Mouse (Mus musculus) right cerebral cortex, postnatal 25 days (tissue): ENCODE data around the gene Tmem19.
A peak's percentile ranks its signal among the peaks of the same experiment; 100 is the strongest.
"Not testable (repeated sequence)": the region's sequence is repeated elsewhere in the genome, so short reads cannot be mapped to it uniquely, and the experiment has no call there.

Experiments used
- DNase-seq: peaks from one replicate; pipeline ENCODE4 v3.0.0; 2022

Gene Tmem19

GRCm38 (mm10) chr10:115348131-115348530 is 14.2 kb downstream of the Tmem19 start:
- no peak for DNase-seq

- DNase-seq, result no peak
Measured at GRCm38 (mm10) chr10:115346444-115346843, 15.9 kb downstream of the Tmem19 start.

GRCm38 (mm10) chr10:115342771-115343425 is 19.4 kb downstream of the Tmem19 start:
- no peak for DNase-seq

GRCm38 (mm10) chr10:115339820-115340328 is 22.4 kb downstream of the Tmem19 start:
- no peak for DNase-seq

- DNase-seq, result no peak
Measured at GRCm38 (mm10) chr10:115336901-115337300, 25.4 kb downstream of the Tmem19 start.

- DNase-seq, result no peak
Measured at GRCm38 (mm10) chr10:115333528-115333927, 28.8 kb downstream of the Tmem19 start.

GRCm38 (mm10) chr10:115332997-115333396 is 29.3 kb downstream of the Tmem19 start:
- no peak for DNase-seq

GRCm38 (mm10) chr10:115332420-115332952 is 29.8 kb downstream of the Tmem19 start:
- no peak for DNase-seq

- DNase-seq, result no peak
Measured at GRCm38 (mm10) chr10:115329010-115329530, 33.2 kb downstream of the Tmem19 start.

- no peak for DNase-seq
Measured at GRCm38 (mm10) chr10:115328514-115328913, 33.8 kb downstream of the Tmem19 start.

GRCm38 (mm10) chr10:115323295-115323694 is 39.0 kb downstream of the Tmem19 start:
- peak; percentile 55 for DNase-seq

- no peak for DNase-seq
Measured at GRCm38 (mm10) chr10:115321317-115322035, 40.8 kb downstream of the Tmem19 start.

- DNase-seq, result not testable (repeated sequence)
Measured at GRCm38 (mm10) chr10:115318388-115318787, 43.9 kb downstream of the Tmem19 start.

- DNase-seq, result no peak
Measured at GRCm38 (mm10) chr10:115316313-115316712, 46.0 kb downstream of the Tmem19 start.

GRCm38 (mm10) chr10:115315473-115316171 is 46.7 kb downstream of the Tmem19 start, which contains the start of gene Rab21:
Rab21 (minus strand) TSS chr10:115315594.
- peak; percentile 97 for DNase-seq

- DNase-seq, result peak; percentile 31
Measured at GRCm38 (mm10) chr10:115314582-115315452, 47.5 kb downstream of the Tmem19 start.

- no peak for DNase-seq
Measured at GRCm38 (mm10) chr10:115314287-115314581, 48.1 kb downstream of the Tmem19 start.

GRCm38 (mm10) chr10:115313641-115314286 is 48.5 kb downstream of the Tmem19 start:
- DNase-seq, result no peak

GRCm38 (mm10) chr10:115312732-115313131 is 49.6 kb downstream of the Tmem19 start:
- DNase-seq, result no peak

- no peak for DNase-seq
Measured at GRCm38 (mm10) chr10:115312194-115312593, 50.1 kb downstream of the Tmem19 start.

- no peak for DNase-seq
Measured at GRCm38 (mm10) chr10:115311263-115311965, 50.9 kb downstream of the Tmem19 start.
